In the genomic region with DNA sequence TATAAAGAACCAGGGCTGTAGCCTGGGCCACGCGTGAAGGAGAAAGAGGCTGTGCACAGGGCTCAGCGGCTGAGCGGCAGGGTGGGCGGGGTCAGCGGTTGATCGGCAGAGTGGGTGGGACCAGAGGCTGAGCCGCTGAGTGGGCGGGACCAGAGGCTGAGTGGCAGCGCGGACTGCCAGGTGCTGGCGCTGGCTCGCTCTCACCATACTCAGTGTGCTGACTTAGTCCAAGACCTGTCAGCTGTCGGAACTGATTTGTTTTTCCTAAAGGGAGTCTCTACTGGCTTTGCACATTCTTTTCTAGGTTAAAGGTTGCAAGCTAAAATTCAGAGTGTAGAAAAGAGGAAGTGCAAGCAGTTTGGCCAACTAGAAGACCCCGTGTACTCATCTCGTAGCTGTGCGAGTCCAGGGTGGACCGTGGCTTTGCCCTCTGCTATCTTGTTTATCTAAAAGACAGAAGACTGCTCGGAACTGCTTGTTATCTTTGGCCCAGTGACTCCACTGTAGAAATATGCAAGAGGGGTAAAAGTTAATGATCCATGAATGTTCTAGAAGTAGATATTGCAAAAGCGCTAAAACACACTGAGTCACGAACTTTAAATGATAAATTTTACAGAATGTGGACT, we compare ENCODE assay signal across 7 mouse cellular contexts. TPM values are rescaled to one million over a fixed set of nuclear protein-coding genes. Genes with fewer than 3 reads are reported as not detected.
DNase-seq lines count a peak whose midpoint lies in the region; ATAC-seq lines count a peak whose summit lies in the region.

No protein-coding gene starts in this region.

- peaks cover 50% of the 10 kb centered on the region for H3K27me3 ChIP-seq in midbrain, embryonic 10.5 days (ENCODE audit: low read depth, poor library complexity, severe bottlenecking)

- no peaks in the 10 kb centered on the region for H3K9me3 ChIP-seq in midbrain, embryonic 10.5 days (replicated peaks)

- H3K27ac ChIP-seq in midbrain, embryonic 10.5 days (replicated peaks), result no peak overlapping the region; the same call in 1 of the 2 replicates

- H3K4me1 ChIP-seq in midbrain, embryonic 10.5 days, result peaks cover 33% of the 10 kb centered on the region

- 12% methylated on average over 21 of the region's 21 CpGs for WGBS in midbrain, embryonic 10.5 days

- DNase-seq in adrenal gland, adult 18-20 months (ENCODE audit: low spot score in 2 of 2), result peak; percentile 84 to 86
- peak; percentile 92 for DNase-seq in embryo, embryonic 10.5 days (ENCODE audit: low spot score)
- peak; percentile 89 for DNase-seq in gastrocnemius, postnatal 10 days
- peak; percentile 78 to 79 for DNase-seq in left cerebral cortex, postnatal 36 days (ENCODE audit: low spot score in 2 of 2)
- peak; percentile 81 for DNase-seq in midbrain, embryonic 10.5 days (ENCODE audit: low spot score)
- DNase-seq in right cerebral cortex, postnatal 4 days, result peak; percentile 81

- intact Hi-C loops in left cerebral cortex, postnatal 36 days (cut with DNase I), result no loop called here

- peak overlapping the region; percentile 43 for H3K4me3 ChIP-seq in midbrain, embryonic 10.5 days

- peak; percentile 97 for ATAC-seq in inflammation-experienced regulatory T-cells, adult 6 months

- no peaks in the 10 kb centered on the region for H3K36me3 ChIP-seq in midbrain, embryonic 10.5 days

RNA-seq across cellular contexts. Expression of gene H6pd, which starts 19.8 kb away (rescaled TPM):
- 100 to 1,000 TPM; 122 to 137 TPM for total RNA-seq in adrenal gland, adult 18-20 months (2021)
- total RNA-seq in gastrocnemius, postnatal 10 days (2021), result 10 to 100 TPM; 57.1 to 61.3 TPM
- polyA plus RNA-seq in inflammation-experienced regulatory T-cells, adult 6 months (2017; shearing (Covaris generic)), result 1 to 10 TPM; 4.1 to 5.9 (median 5.0) TPM
- 10 to 100 TPM; 12.5 to 14.3 TPM for total RNA-seq in left cerebral cortex, postnatal 36 days (2021)
- 3.7 and 4.0 TPM in 2 replicates for polyA plus RNA-seq in midbrain, embryonic 10.5 days (2016; fragmentation: Nextera tagmentation; extraction: Ambion mirVana)

RNA-seq across cellular contexts. Expression of gene Spsb1, which starts 34.2 kb away (rescaled TPM):
- total RNA-seq in adrenal gland, adult 18-20 months (2021), result 10 to 100 TPM; 19.5 to 22.1 TPM
- total RNA-seq in gastrocnemius, postnatal 10 days (2021), result 10 to 100 TPM; 18.9 to 21.1 TPM
- 1 to 10 TPM; 1.7 to 8.9 (median 7.9) TPM for polyA plus RNA-seq in inflammation-experienced regulatory T-cells, adult 6 months (2017; shearing (Covaris generic))
- 10 to 100 TPM; 17.1 to 19.0 TPM for total RNA-seq in left cerebral cortex, postnatal 36 days (2021)
- 8.3 and 8.7 TPM in 2 replicates for polyA plus RNA-seq in midbrain, embryonic 10.5 days (2016; fragmentation: Nextera tagmentation; extraction: Ambion mirVana)
